Mouse (Mus musculus) intestine, postnatal 0 days (tissue): Measurements from ENCODE around the gene Tcirg1. TPM values are rescaled to one million over a fixed set of nuclear protein-coding genes. Genes with fewer than 3 reads are reported as not detected.
A peak's percentile ranks its signal among the peaks of the same experiment; 100 is the strongest.

Source experiments
- ATAC-seq: fragments of 200-750 bp; cut with Nextera tagmentation; 2 replicates; pipeline ENCODE4 v1.8.0; 2017; ENCODE audit warnings: mild to moderate bottlenecking, moderate TSS enrichment, moderate library complexity
- H3K27ac ChIP-seq: fragments of 300-500 bp; sonication (generic); 2 replicates; pipeline ENCODE4 v1.5.1; 2014; ENCODE audit warnings: mild to moderate bottlenecking, low read depth, low read length, moderate library complexity
- H3K27me3 ChIP-seq: fragments of 300-500 bp; sonication (generic); replicated peaks from 2 replicates; pipeline ENCODE4 v1.6.1; 2014; ENCODE audit warnings: low read length, mixed read lengths; ENCODE audit not compliant: control insufficient read depth, insufficient read depth
- H3K36me3 ChIP-seq: fragments of 300-500 bp; sonication (generic); 2 replicates; pipeline ENCODE4 v1.6.1; 2014; ENCODE audit warnings: mild to moderate bottlenecking, moderate library complexity; ENCODE audit not compliant: control insufficient read depth, insufficient read depth
- H3K4me1 ChIP-seq: fragments of 300-500 bp; sonication (generic); replicated peaks from 2 replicates; pipeline ENCODE4 v1.6.1; 2014; ENCODE audit warnings: antibody characterized with exemption, low read length, mixed read lengths; ENCODE audit not compliant: control insufficient read depth, insufficient read depth
- H3K4me2 ChIP-seq: fragments of 300-500 bp; sonication (generic); replicated peaks from 2 replicates; pipeline ENCODE4 v1.6.1; 2014; ENCODE audit warnings: low read depth, mild to moderate bottlenecking, moderate library complexity
- H3K4me3 ChIP-seq: fragments of 300-500 bp; sonication (generic); 2 replicates; pipeline ENCODE4 v1.5.1; 2014; ENCODE audit warnings: low read depth, low read length
- H3K9ac ChIP-seq: fragments of 300-500 bp; sonication (generic); 2 replicates; pipeline ENCODE4 v1.6.1; 2014; ENCODE audit warnings: mild to moderate bottlenecking, low read depth, low read length
- H3K9me3 ChIP-seq: fragments of 300-500 bp; sonication (generic); 2 replicates; pipeline ENCODE4 v1.6.1; 2016; ENCODE audit warnings: mixed run types; ENCODE audit not compliant: control insufficient read depth
- CTCF ChIP-seq: sonication (generic); IDR thresholded peaks from 2 replicates; pipeline ENCODE4 v1.5.1; 2016; ENCODE audit warnings: low read depth, mild to moderate bottlenecking, control low read depth, antibody characterized with exemption, moderate library complexity
- WGBS: fragments of 180-500 bp; shearing (Covaris S2); extraction: QIAGEN DNeasy Blood & Tissue Kit; methylation state at CpG from one replicate; pipeline ENCODE4 v1.1.7; 2014; 5-methylcytosine and 5-hydroxymethylcytosine counted together
- polyA plus RNA-seq: library from polyadenylated mRNA; unstranded; fragments of >200 nt; fragmentation: Nextera tagmentation; extraction: Ambion mirVana; gene quantifications from 2 replicates; pipeline ENCODE4 v1.2.1, GENCODE M21; 2015

The Tcirg1 gene
- polyA plus RNA-seq, 1 experiment from 2014 or later: 76.2 TPM

- TF ChIP-seq CTCF: no peak
- no peaks in the 10 kb centered on the region for H3K4me1 ChIP-seq
- no peak overlapping the region for H3K9ac ChIP-seq
- WGBS: 93% methylated on average over 5 of the region's 5 CpGs
- no peak overlapping the region for H3K4me3 ChIP-seq
- H3K9me3 ChIP-seq: no peaks in the 10 kb centered on the region
- no peak overlapping the region for H3K4me2 ChIP-seq
- no peak overlapping the region for H3K27ac ChIP-seq
- H3K27me3 ChIP-seq: no peaks in the 10 kb centered on the region
- no peak for ATAC-seq
- H3K36me3 ChIP-seq: peaks cover 94% of the 10 kb centered on the region
Measured at GRCm38 (mm10) chr19:3889096-3889495, 17.8 kb downstream of the Tcirg1 start.

GRCm38 (mm10) chr19:3884325-3884990, 22.5 kb downstream of the Tcirg1 start:
- H3K36me3 ChIP-seq: peaks cover 52% of the 10 kb centered on the region
- H3K9me3 ChIP-seq: no peaks in the 10 kb centered on the region
- WGBS: 55% methylated on average over 6 of the region's 6 CpGs
- no peak for TF ChIP-seq CTCF
- no peak overlapping the region for H3K4me2 ChIP-seq
- H3K27ac ChIP-seq: no peak overlapping the region
- H3K4me3 ChIP-seq: no peak overlapping the region
- no peaks in the 10 kb centered on the region for H3K27me3 ChIP-seq
- no peak overlapping the region for H3K9ac ChIP-seq
- ATAC-seq: no peak
- H3K4me1 ChIP-seq: no peaks in the 10 kb centered on the region; the same call in 1 of the 2 replicates

- H3K27me3 ChIP-seq: no peaks in the 10 kb centered on the region
- no peaks in the 10 kb centered on the region; the same call in 1 of the 2 replicates for H3K4me1 ChIP-seq
- H3K4me2 ChIP-seq: no peak overlapping the region
- WGBS: 76% methylated on average over 4 of the region's 4 CpGs
- no peak overlapping the region for H3K27ac ChIP-seq
- H3K4me3 ChIP-seq: no peak overlapping the region
- no peak overlapping the region for H3K9ac ChIP-seq
- no peak for TF ChIP-seq CTCF
- peaks cover 46% of the 10 kb centered on the region for H3K36me3 ChIP-seq
- ATAC-seq: no peak
- H3K9me3 ChIP-seq: no peaks in the 10 kb centered on the region
Measured at GRCm38 (mm10) chr19:3882214-3882613, 24.7 kb downstream of the Tcirg1 start.

GRCm38 (mm10) chr19:3880054-3880848, 26.7 kb downstream of the Tcirg1 start:
- WGBS: 64% methylated on average over 6 of the region's 6 CpGs
- peak; percentile 67 for ATAC-seq
- Histone ChIP-seq H3K4me1 (no peaks in the 10 kb centered on the region; the same call in 1 of the 2 replicates), H3K27ac (peak overlapping the region; percentile 29; the same call in 1 of the 2 replicates), H3K9me3 (no peaks in the 10 kb centered on the region), H3K9ac (no peak overlapping the region), H3K27me3 (no peaks in the 10 kb centered on the region), H3K4me3 (no peak overlapping the region), H3K4me2 (no peak overlapping the region), H3K36me3 (peaks cover 46% of the 10 kb centered on the region)
- no peak for TF ChIP-seq CTCF

- Histone ChIP-seq H3K4me1 (0 out of 2 replicates have a peak, but pooled peaks cover 4% of the 10 kb centered on the region), H3K27me3 (no peaks in the 10 kb centered on the region), H3K9me3 (no peaks in the 10 kb centered on the region), H3K4me3 (no peak overlapping the region), H3K4me2 (no peak overlapping the region), H3K36me3 (peaks cover 40% of the 10 kb centered on the region), H3K9ac (no peak overlapping the region), H3K27ac (no peak overlapping the region)
- 40% methylated on average over 7 of the region's 7 CpGs for WGBS
- TF ChIP-seq CTCF: no peak
- ATAC-seq: peak; percentile 48; the same call in 1 of the 2 replicates
Measured at GRCm38 (mm10) chr19:3875045-3875444, 31.9 kb downstream of the Tcirg1 start.

GRCm38 (mm10) chr19:3872373-3872772, 34.6 kb downstream of the Tcirg1 start:
- peaks cover 31% of the 10 kb centered on the region for H3K36me3 ChIP-seq
- H3K9ac ChIP-seq: no peak overlapping the region
- no peak overlapping the region for H3K4me3 ChIP-seq
- 29% methylated on average over 4 of the region's 4 CpGs for WGBS
- no peaks in the 10 kb centered on the region for H3K9me3 ChIP-seq
- no peak for ATAC-seq
- H3K4me1 ChIP-seq: 0 out of 2 replicates have a peak, but pooled peaks cover 4% of the 10 kb centered on the region
- no peak for TF ChIP-seq CTCF
- H3K27ac ChIP-seq: no peak overlapping the region
- no peak overlapping the region for H3K4me2 ChIP-seq
- no peaks in the 10 kb centered on the region for H3K27me3 ChIP-seq
